Mouse (Mus musculus): ENCODE measurements around the gene Gjb1.

- 0 out of 2 replicates have a peak, but pooled peaks have one; percentile 15 for TF ChIP-seq CTCF (IDR thresholded peaks at IDR 0.05; ENCODE audit: low read depth, low read length)
- no peak for TF ChIP-seq POLR2AphosphoS5 (IDR thresholded peaks at IDR 0.05; ENCODE audit: insufficient replicate concordance, low read depth, low read length)
- TF ChIP-seq GATA1 (IDR thresholded peaks at IDR 0.05; ENCODE audit: borderline replicate concordance, low read length): no peak
- TF ChIP-seq TAL1 (conservative IDR thresholded peaks at IDR 0.05; ENCODE audit: low read depth, low read length): no peak
Observed at GRCm38 (mm10) chrX:101334606-101335005, 41.6 kb upstream of the Gjb1 start.
